Mouse (Mus musculus): Measurements from ENCODE around the gene Mrpl18. TPM values are rescaled to one million over a fixed set of nuclear protein-coding genes. Genes with fewer than 3 reads are reported as not detected.

Mrpl18 gene
- 27.8 and 32.2 TPM in 2 replicates for polyA plus RNA-seq (2012; rRNA removed)

DNA sequence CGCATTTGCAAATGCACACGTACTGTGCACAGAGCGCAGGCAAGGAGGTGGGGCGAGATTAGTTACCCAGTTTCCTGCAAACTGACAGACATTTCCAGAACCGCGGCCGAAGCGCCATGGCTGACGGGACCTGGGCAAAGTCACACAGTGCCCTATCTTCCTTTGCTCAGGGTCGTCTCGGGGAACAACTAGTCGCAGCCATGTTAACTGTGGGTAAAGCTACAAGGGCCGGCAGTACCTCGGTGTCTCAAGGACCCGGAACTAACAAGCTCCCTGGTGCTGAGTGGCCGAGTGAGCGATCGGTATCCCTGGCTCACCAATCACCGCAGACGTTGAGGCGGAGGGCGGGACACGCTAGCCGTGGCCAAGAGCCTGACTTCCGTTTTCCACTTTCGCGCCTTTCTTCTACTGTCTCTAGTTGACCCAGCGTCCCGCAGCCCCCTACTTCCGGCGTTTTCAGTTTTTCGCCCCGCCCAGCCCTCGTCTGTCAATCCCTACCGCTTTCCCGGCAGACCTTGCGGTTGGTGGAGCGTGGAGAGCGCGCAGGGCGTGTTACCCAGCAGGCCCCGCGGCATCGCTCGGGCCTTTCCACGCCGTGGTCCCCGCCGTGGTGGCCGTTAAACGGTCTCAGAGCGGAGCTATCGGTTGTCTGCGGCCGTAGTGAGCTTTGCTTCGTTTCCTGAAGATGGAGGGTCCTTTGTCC, at the start of gene Mrpl18:
Gene Mrpl18, minus strand, starts transcription at position 465 of the 703 bp plus-strand sequence.

DNA sequence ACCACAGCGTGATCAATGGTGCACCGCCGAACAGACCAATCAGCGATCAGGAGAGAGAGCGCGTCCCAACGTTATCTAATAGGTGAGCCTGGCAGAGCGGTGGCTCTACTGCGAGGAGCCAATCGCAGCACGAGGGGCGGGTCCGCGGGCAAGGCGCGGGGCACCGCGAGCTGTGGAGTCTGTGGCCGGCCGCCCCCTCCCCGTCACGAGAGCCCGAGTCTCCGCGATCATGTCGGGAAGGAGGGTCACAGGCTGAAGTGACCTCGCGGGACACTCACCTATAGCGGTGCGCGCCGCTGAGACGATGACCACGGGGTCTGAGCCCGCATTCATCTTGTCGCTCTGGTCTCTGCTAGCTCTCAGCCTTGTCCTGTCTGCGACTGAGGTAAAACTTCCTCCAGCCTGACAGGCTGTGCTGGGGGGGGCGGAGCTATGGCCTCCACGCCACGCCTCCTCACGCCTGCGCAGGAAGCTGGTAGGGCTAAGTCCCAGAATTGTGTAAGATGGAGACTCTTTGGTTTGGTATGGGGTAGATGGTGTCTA, 44.3 kb upstream of the Mrpl18 start, which contains the start of gene Acat2:
Gene Acat2, minus strand, starts transcription at position 417 of the 543 bp plus-strand sequence.

GRCm38 (mm10) chr17:12940151-12940805, 24.1 kb upstream of the Mrpl18 start, which contains the start of gene Acat3:
Gene Acat3 (minus strand): TSS chr17:12940600.

GRCm38 (mm10) chr17:12915488-12915880, 661 bp downstream of the Mrpl18 start, which contains the start of gene Tcp1:
Gene Tcp1 (plus strand): TSS chr17:12915701.

GRCm38 (mm10) chr17:12909361-12910280, 6.5 kb downstream of the Mrpl18 start, which contains the start of gene Pnldc1:
Gene Pnldc1 (minus strand): TSS chr17:12910230.

GRCm38 (mm10) chr17:12875734-12876133, 40.4 kb downstream of the Mrpl18 start, which contains the start of gene Mrgprh:
Gene Mrgprh (plus strand): TSS chr17:12876034.

GRCm38 (mm10) chr17:12868043-12868442, 48.1 kb downstream of the Mrpl18 start, which contains the start of gene Mas1:
Gene Mas1 (minus strand): TSS chr17:12868143.

Other genes starting within 250 kb of the Mrpl18 start
- 25.5 and 26.9 TPM in 2 replicates for gene Slc22a1, start 240.5 kb downstream of the Mrpl18 start, polyA plus RNA-seq (2012; rRNA removed)
- gene Igf2r, start 146.7 kb downstream of the Mrpl18 start, polyA plus RNA-seq (2012; rRNA removed) = 25.9 and 29.7 TPM in 2 replicates
- not detected in 2 replicates for gene Mas1, start 48.2 kb downstream of the Mrpl18 start, polyA plus RNA-seq (2012; rRNA removed)
- 0.06 and 0.07 TPM in 2 replicates for gene Mrgprh, start 40.3 kb downstream of the Mrpl18 start, polyA plus RNA-seq (2012; rRNA removed)
- 0.53 and 0.86 TPM in 2 replicates for gene Pnldc1, start 6.1 kb downstream of the Mrpl18 start, polyA plus RNA-seq (2012; rRNA removed)
- gene Tcp1, start 644 bp downstream of the Mrpl18 start, polyA plus RNA-seq (2012; rRNA removed) = 30.1 and 45.5 TPM in 2 replicates
- gene Acat3, start 24.3 kb upstream of the Mrpl18 start, polyA plus RNA-seq (2012; rRNA removed) = not detected in 2 replicates
- gene Acat2, start 44.4 kb upstream of the Mrpl18 start, polyA plus RNA-seq (2012; rRNA removed) = 10.6 and 12.6 TPM in 2 replicates
- 11.0 and 13.4 TPM in 2 replicates for gene Wtap, start 77.8 kb upstream of the Mrpl18 start, polyA plus RNA-seq (2012; rRNA removed)
- 446 and 547 TPM in 2 replicates for gene Sod2, start 90.5 kb upstream of the Mrpl18 start, polyA plus RNA-seq (2012; rRNA removed)
- gene Gpr31b, start 136.0 kb upstream of the Mrpl18 start, polyA plus RNA-seq (2012; rRNA removed) = 0.27 and 0.37 TPM in 2 replicates
- 0.05 and 0.27 TPM in 2 replicates for gene Tcp10b, start 144.8 kb upstream of the Mrpl18 start, polyA plus RNA-seq (2012; rRNA removed)
- gene Unc93a, start 215.5 kb upstream of the Mrpl18 start, polyA plus RNA-seq (2012; rRNA removed) = not detected in 2 replicates